Mouse (Mus musculus): Measurements from ENCODE around the gene Hdgfl3. TPM values are rescaled to one million over a fixed set of nuclear protein-coding genes. Genes with fewer than 3 reads are reported as not detected.
A peak's percentile ranks its signal among the peaks of the same experiment; 100 is the strongest.

The Hdgfl3 gene
- 10 to 100 TPM in 1 of 2 experiments, 1 to 10 TPM in 1; 7.1 to 11.9 TPM for total RNA-seq (2021)
- polyA plus RNA-seq (2012; rRNA removed) = 4.7 and 5.0 TPM in 2 replicates
- long read RNA-seq, full-length matches to known transcripts = 8 of 9 reads
- long read RNA-seq, partial matches to known transcripts = 0 of 9 reads
- long read RNA-seq, other reads (novel, unspliced or antisense) = 1 of 9 reads

DNA sequence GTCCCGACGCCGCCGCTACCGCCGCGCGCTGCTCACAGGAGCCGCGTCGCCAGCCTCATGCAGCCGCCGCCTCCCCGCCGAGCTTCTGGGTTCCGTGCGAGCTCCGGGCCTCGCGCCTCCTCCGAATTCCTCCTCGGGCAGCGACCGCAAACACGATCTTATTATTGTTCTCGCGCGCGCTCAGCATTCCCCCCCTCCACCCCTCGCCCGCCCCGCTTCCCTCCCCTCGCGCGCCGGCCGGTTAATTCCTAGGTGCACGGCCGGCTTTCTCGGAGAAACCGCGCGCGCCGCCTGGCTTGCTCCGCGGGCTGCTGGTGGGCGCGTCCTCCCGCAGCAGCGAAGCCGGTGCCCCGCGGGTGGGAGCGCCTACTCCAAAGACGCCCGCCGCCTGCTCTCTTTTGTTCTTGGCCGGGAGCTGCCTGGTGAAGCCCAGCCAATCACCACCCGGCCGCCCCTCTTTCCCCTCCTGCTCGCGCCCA lies at the start of gene Hdgfl3:
Gene Hdgfl3 (minus strand): TSS at position 207 of the 479 bp plus-strand sequence.
- peak; percentile 85 for DNase-seq

DNA sequence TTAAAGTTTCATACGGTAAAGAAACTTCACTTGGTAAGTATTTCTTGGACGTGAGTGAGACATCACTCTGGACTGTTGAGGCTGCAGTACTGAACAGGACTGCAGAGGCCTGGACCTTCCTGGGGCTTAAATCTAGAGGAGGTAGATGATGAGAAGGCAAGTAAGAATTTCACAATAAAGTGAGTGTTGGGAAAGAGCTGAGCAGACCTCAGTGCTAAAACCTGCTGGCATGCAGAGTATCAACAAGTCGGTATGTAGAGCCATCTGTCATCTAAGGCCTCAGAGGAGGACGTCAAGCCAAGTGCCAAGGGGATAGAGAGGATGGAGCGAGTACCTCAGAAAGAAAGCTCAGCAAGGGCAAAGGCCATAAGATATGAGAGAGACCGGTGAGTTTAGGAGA lies 49.4 kb upstream of the Hdgfl3 start:
- DNase-seq = no peak

DNA sequence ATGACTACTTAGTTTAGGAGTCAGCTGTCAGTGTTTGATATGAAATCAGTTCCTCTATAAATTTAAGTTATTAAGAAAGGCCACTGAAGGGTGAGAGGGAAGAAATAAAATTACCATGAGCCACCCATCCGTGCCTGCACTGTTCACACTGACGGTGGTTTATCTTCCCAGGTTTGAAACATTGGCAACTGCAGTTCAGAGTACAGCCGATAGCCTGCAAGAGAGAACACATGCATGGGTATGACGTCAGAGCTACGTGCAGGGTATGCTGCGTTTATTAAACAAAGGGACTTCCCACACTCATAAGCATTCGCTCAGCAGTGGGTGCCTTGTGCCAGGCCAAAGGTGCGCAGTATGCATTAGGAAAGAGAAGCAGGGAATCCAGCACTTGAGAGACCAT lies 44.0 kb upstream of the Hdgfl3 start:
- no peak for DNase-seq

DNA sequence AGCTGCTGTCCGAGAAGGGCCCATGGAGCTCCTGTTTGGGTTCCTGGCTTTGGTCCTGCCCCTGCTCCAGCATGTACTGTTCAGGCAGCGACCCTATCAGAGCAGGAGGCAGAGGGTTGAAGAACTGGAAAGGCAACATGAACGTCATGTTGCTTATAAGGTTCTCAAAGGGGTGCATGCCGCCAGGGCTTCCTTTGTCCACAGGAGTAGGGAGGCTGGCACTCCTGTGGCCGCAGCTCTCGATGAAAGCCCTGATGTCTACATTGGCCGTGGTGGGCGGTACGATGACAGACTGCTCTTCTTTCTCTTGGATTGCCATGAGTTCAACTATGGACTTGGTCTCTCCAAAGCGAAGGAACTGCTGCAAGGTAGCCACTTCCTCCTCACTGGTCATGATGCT lies 40.3 kb upstream of the Hdgfl3 start:
- DNase-seq = no peak

DNA sequence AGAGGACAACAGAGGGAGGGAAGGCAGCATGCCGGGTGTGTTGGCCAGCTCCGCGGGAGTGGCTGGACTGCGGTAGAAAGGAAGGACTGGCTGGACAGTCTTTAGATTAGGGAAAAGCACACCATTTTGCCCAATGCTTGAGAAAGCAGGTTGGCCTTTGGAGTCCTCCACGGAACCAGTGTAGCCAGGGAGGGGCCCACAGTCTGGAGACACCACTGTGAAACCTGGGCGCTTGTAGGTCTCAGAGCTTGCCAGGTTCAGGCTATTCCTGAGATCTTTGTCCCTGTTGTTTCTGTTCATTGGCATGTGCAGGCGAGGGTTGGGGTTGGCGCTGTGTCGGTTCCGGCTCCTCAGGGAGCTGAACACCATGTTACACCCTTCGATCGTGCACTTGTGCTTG lies 39.7 kb upstream of the Hdgfl3 start:
- DNase-seq = no peak

DNA sequence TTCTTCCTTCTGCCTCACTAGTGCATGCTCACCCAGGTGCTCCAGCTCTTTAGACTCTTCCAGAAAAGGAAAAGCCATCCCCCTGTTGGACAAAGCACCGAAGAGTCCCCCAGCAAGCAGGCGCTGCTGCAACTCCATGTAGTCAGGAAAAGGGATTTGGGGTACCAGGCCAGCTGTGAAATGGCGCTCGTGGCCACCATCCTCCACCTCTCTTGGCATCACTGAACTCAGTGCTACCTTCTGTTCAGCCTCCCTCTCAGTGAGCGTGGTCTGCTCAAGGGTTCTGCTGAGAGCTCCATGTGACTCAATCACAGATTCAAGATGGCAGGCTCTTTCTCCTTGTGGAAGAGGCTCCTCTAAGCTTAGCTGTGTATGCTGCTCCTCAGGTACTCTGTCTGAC lies 39.1 kb upstream of the Hdgfl3 start:
- DNase-seq = no peak

DNA sequence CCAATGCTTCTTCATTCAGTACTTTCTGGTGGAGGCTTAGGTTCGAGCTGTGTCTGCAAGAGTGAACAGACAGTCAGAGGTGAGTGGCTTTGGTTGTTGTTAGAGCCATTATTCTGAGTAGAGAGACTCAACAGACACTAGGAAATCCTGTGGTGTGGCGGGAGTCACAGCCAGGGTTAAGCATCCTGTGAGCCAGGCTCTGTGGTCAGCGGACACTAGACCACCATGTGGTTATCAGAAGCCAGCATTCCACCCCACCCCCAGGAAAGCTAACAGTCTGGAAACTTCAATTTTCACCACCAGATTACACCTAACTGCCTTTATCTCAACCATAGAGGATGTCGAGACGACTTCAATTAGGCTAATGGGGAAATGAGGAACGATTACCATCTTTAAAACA lies 34.7 kb upstream of the Hdgfl3 start:
- DNase-seq = no peak

DNA sequence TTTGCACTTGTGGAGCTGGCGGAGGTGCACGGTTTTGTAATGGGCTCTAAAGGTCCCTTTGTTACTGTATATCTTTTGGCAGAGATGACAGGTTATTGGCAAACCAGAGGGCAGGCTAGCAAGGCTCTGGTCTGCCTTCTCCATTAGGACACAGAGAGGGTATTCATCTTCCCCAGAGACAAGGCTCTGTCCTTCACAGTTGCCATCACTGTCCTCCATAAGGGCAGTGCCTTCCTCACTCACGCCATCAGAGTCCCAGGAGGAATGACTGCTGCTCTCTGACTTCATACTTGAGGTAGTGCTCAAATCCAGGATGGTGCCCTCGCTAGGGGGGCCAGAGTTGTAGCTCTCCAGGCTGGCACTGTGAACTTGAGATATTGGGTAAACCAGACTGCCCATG lies 34.2 kb upstream of the Hdgfl3 start:
- DNase-seq = no peak

DNA sequence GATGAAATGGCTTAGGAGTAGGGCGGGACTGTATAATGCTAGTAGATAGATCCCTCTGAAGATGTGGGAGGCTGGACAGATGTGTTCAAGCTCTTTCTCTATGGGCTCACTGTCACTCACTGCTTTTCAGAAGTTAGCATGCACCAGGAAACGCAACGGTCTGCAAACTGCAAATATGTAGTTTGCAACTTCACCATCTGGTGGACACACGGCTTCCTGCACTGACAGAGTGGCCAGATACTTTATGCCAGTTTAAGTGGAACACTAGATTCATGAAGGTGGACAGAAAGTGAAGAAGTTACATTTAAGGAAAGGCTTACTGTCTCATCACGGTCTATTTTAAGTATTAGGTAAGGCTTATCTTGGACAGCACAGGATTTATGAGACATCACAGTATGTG lies 31.9 kb upstream of the Hdgfl3 start:
- no peak for DNase-seq

DNA sequence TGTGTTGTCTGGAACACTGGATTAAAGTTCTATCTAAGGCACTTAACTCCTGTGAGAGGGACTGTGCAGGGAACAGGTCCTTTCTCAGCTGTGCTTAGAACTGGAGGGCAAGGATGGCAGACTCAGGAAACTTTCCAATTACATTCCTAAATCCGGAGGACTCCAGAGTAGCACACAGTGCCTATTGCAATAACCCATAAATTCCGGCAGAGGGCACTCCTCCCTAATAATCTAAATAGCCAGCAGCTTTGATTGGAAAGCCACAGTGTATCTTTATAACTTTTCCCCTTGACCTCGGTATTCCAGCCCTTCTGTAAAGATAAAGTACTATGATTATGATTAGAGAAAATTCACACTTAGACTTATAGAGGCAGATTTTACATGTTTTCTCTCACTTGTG lies 25.4 kb upstream of the Hdgfl3 start:
- DNase-seq = peak; percentile 22

DNA sequence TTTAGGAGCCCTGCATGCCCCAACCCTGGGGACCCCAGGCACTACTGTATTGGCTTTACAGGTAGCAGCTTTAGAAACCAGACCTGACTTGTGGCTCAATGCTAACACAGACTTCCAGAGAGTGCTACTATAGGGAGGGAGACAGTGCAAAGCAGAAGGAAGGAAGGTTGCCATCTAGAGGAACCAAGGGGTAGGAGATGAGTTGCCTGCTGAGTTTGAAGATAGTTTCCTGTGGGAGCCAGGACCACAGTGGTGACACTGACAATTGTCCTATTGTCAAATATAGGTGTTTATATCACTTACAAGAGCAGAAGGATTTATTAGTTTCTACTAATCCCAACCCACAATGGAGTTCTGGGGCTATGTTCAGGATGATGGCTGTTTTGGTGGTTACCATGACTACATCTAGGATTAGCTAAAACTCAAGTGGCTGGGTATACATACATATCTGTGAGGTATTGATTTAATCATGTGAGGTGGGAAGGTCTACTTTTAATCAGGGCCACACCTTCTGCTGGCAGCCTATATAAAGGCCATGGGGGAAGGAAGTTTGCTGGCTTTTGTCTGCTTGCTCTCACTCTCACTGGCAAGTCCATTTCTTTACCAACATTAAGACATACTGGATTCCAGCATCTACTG lies 20.1 kb upstream of the Hdgfl3 start:
- DNase-seq = peak; percentile 27

DNA sequence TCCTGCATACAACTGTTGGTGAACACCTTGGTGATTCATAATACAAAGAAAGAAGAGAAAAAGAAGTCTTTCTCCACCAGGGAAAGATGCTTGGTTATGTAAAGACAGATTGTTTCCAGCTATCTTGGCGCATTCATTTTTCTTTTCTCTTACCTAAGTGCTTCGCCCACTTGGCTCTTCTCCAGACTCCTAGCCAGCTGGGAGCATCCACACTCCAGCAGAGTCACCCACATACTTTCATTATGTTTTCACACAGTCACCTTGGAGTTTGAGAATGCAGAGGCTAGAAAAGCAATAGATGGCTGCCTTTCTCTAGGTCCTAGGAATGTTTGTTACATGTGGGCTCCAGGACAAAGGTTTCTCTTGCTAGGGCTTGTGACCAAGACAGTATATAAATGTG lies 16.2 kb upstream of the Hdgfl3 start:
- DNase-seq = no peak

DNA sequence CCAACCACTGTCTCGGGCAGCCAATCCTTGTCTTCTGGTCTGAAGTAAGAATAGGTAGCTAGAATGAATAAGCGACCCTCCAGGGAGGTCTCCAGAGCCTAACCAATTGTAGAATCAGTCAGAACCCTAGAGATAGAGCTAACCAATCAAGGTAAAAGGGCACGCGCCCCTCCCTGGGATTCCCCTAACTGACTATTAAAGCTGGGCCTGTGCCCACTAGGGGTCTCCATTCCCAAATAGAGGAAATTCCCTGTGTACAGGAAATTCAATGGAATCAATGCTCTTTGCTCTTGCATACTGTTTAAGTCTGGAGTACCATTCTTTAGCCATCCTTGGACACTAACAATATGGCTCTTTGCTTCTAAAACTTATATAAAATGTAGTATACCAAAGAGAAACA lies 11.1 kb upstream of the Hdgfl3 start:
- no peak for DNase-seq

DNA sequence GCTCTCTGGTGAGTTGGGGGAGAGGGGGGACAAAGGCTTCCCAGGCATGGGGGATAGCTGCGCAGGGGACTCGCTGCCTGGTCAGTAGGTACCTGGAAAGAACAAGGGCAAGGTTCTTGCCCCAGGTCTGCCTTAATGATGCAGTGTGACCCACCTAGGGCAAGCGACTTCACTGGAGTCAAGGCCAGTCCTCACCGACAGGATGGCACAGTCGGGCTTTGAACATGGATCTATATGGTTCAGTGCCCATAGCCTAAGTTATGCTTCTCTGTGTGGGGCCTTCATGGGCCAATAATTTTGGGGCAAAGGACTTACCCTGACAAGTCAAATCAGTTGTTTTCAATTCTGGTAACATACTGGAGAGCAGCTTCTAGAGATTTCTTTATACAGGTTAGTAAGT lies 533 bp upstream of the Hdgfl3 start:
- no peak for DNase-seq

DNA sequence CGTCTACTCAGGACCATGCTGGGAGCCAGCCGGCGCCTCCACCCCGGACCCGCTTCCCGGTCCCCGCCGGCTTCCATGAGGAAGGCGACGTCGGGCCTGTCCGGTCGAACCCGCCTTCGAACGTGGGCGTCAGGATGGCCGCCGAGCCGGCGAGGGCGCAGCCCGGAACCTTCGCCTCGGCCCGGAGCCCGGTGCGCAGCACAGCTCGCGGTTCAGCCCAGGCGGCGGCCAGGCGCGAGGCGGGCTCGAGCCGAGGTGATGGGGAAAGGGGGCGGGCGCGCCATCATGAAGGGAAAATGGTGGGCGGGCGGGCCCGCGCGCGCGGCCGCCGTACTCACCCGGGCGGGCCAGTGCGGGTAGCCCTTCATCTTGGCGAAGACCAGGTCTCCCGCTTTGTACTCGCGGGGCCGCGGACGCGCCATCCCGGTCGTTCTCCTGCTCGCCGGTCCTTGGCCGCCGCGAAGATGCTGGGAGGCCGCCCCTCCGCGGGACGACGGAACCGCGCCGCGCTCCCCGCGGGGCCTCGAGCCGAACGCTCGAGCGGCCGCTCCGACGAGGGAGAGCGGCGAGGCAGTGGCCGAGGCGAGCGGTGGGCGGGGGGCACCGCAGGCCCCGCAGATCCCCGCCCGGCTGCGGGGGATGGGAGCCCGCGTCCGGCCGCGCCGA lies 539 bp downstream of the Hdgfl3 start:
- peak; percentile 80 for DNase-seq

DNA sequence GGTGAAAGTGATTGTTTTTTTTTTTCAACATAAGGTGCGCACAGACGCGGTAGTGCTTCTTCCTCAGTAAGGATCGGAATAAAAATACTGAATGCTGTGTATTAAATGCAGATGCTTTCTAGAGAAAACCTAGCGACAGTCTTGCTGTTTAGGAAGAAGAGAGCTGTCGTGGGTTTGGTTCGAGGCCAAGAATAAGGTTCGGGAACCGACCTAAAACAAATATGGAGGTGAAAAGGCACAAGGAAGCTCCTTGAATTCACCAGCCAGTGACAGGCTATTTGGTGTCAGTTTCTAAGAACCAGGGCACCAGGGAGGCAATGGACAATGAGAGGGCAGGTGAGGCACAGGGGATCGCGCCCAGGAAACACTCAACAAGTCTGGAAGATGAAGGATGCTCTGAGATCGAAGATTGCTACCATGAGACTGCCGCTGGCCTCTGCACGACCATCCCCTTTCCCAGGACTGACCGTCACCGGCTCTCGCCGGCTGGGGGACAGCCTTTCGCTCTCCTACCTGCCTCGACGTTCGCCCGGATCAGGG lies 1.1 kb downstream of the Hdgfl3 start:
- DNase-seq = peak; percentile 6

DNA sequence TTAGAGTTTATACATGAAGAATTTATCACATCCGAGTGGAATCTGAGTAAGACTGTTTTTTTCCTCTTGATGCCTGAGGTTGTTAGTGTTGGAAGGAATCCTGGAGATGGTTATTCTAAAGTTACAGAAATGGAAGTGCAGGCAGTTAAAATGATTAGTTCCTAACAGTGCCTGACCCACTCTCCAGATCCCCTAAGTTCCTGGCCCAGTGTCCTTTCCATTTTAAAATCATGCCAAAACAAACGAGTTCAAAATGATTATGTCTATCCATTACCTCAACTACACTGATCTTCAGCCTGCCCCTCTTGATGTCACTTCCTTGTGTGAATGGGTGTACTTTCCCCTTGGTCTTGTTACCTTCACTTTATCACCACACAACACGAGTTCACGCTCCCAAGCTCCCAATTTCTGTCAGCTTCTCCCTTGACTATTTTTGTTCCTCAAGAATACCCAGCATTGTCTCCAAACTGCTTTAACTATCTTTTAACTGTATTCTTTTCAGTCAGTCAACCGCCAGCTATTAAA lies 1.7 kb downstream of the Hdgfl3 start:
- DNase-seq = no peak

DNA sequence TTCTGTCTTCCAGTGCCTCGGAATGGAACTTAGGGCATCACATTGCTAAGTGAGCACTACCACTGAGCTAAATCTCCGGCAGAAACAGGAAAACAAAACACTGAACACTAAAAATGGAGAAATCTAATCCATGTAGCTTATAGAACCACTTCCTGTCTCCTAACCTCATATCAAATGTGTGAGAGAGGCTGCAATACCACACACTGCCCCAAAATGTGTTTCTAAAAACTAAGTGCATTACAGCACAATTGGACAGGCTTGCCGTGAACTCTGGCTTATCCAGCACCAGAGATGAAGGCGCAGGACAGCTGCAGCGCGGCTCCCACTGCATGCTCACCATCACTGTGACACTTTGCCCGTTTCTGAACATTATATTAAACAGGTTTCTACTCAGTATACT lies 5.3 kb downstream of the Hdgfl3 start:
- DNase-seq = no peak

DNA sequence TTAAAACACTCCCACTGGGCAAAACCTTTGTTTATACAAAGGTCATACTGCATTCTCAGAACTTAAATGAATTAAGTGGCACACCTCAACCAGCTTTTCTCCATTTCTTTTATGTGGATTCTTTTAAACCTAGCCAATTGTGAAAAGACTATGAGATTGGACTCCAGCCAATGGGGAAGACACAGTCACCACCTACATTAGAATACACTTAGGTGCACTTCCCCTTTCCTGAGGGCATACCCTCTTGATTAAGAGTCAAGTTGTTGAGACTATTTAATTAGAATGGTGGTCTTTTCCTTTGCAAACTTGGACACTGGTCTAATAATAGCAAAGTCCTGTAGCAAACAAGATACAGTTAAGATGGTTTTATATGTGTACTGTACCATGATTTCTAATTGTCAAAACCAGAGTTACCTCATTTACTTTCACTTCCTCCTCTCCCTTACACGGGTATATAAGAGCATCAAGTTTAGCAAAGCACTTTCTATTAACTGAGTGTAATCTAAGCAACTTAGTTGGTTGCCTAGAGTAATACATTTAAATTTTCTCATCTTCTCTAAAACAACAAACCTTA lies 12.8 kb downstream of the Hdgfl3 start:
- DNase-seq = no peak

DNA sequence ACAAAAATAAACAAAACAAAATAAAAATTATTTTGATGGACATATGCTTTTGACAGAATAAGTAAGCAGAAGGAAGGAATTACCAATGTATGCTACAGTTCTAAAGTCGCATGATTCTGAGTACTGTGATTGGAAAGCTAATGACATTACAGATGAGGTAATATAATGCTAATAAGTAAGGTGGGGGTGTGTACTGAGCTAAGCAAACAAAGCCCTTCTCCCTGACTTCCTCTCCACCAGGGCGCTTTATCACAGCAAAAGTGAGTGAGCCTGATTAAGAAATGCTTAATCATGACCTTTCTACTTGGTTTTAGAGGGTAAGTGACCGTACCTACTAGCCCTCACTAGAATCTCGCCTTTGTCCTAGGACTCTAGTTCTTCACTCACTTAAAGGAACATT lies 14.0 kb downstream of the Hdgfl3 start:
- DNase-seq = no peak

DNA sequence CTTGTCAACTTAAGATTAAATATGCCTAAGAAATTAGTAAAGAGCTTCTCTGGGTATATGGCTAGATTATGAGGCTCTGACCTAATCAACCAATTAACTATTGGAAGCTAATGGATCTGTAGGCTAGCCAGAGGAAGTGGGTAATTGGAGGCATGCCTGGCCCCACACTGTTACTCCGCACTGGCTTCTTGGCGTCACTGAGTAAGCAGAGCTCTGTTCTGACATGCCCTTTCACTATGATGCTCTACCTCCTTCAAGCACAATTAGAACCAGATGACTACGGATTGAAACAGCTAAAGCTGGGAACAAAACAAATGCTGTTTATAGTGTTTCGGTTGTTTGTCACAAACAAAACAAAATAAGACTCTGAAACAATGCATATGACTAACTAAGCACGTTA lies 16.0 kb downstream of the Hdgfl3 start:
- no peak for DNase-seq

DNA sequence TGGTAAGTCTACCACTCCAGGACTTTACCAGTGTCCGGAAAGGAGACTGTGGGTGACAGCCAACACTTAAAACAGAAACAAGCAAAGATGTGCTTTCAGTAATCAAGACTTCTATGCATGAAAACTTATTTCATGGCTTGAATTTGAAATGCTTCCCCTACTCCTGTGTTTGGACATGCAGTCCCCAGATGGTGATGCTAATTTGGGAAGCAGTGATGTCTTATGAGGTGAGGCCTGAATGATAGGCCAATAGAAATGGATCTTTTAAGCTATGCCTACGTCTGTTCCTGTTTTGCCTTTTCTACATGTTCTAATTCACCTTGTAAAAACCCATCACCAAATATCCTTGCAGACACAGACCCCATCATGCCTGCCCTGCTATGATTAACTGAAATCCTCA lies 29.3 kb downstream of the Hdgfl3 start:
- DNase-seq = no peak

DNA sequence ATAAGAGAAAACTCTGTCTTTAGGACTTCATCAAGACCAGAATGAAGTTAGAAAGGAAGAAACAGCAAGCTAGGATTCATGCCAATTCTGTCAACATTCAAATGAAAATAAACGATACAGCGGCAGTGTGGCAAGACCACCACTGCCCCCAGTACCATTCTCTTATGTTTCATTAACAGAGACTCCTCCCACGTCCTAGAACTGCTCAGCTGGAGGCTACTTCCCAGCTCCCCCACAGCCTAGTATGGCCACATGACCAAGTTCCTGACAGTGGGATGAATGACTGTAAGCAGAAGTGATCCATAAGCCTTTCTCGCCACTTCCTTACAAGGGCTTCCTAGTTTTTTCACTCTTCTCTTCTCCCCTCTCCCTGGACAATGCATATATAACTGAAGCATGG lies 30.2 kb downstream of the Hdgfl3 start:
- DNase-seq = no peak
